Mouse (Mus musculus) kidney, embryonic 14.5 days (tissue): ENCODE measurements around the gene 0610030E20Rik. TPM values are rescaled to one million over a fixed set of nuclear protein-coding genes. Genes with fewer than 3 reads are reported as not detected.

Experiments
- ATAC-seq: fragments of 200-750 bp; cut with Nextera tagmentation; 2 replicates; pipeline ENCODE4 v1.8.0; 2017; ENCODE audit warnings: moderate number of reproducible peaks, mild to moderate bottlenecking, moderate TSS enrichment, moderate library complexity; ENCODE audit not compliant: low FRiP score, low TSS enrichment
- H3K27ac ChIP-seq: fragments of 300-500 bp; sonication (generic); 2 replicates; pipeline ENCODE4 v1.5.1; 2014; ENCODE audit warnings: low read depth, mild to moderate bottlenecking, low read length, moderate library complexity, mixed read lengths
- H3K27me3 ChIP-seq: fragments of 300-500 bp; sonication (generic); 2 replicates; pipeline ENCODE4 v1.6.1; 2014; ENCODE audit warnings: mild to moderate bottlenecking, low read length; ENCODE audit not compliant: control insufficient read depth, insufficient read depth
- H3K36me3 ChIP-seq: fragments of 300-500 bp; sonication (generic); 2 replicates; pipeline ENCODE4 v1.6.1; 2014; ENCODE audit warnings: low read length, mixed read lengths; ENCODE audit not compliant: control insufficient read depth, insufficient read depth
- H3K4me1 ChIP-seq: fragments of 300-500 bp; sonication (generic); 2 replicates; pipeline ENCODE4 v1.6.1; 2014; ENCODE audit warnings: low read length, mixed read lengths; ENCODE audit not compliant: control insufficient read depth, insufficient read depth
- H3K4me2 ChIP-seq: fragments of 300-500 bp; sonication (generic); replicated peaks from 2 replicates; pipeline ENCODE4 v1.6.1; 2014; ENCODE audit warnings: low read depth, mild to moderate bottlenecking, low read length
- H3K4me3 ChIP-seq: fragments of 300-500 bp; sonication (generic); 2 replicates; pipeline ENCODE4 v1.5.1; 2014; ENCODE audit warnings: mild to moderate bottlenecking, low read length
- H3K9ac ChIP-seq: fragments of 300-500 bp; sonication (generic); 2 replicates; pipeline ENCODE4 v1.6.1; 2014; ENCODE audit warnings: low read depth, mild to moderate bottlenecking, low read length, moderate library complexity
- H3K9me3 ChIP-seq: fragments of 300-500 bp; sonication (generic); 2 replicates; pipeline ENCODE4 v1.6.1; 2016; ENCODE audit warnings: low read length; ENCODE audit not compliant: control insufficient read depth
- WGBS: fragments of 180-500 bp; shearing (Covaris S2); extraction: QIAGEN DNeasy Blood & Tissue Kit; methylation state at CpG from one replicate; pipeline ENCODE4 v1.1.7; 2014; 5-methylcytosine and 5-hydroxymethylcytosine counted together
- polyA plus RNA-seq: library from polyadenylated mRNA; unstranded; fragments of >200 nt; fragmentation: Nextera tagmentation; extraction: Ambion mirVana; gene quantifications from 2 replicates; pipeline ENCODE4 v1.2.1, GENCODE M21; 2014

Gene 0610030E20Rik
- polyA plus RNA-seq, 1 experiment from 2014 or later: 29.8 TPM

DNA sequence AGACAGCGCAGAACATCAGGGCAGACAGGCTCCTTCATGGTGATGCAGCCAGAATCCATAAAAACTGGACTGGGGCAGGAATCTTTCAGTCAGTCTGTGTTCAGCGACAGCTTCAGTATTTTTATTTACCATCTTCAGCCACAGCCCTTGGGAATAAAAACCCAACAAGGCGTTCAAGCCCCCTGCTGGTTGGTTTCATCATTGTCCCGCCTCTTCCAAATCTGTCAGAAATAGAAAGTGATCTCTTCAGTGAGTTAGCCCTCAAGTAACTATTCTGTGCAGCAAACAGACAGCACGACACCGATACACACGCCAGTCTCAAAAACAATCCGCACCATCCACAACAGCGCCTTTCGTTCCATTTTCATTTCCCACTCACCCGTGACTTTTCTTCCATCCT lies 28.1 kb upstream of the 0610030E20Rik start:
- Histone ChIP-seq H3K4me1 (no peaks in the 10 kb centered on the region), H3K36me3 (peaks cover 74% of the 10 kb centered on the region), H3K27ac (no peak overlapping the region), H3K27me3 (no peaks in the 10 kb centered on the region), H3K9me3 (no peaks in the 10 kb centered on the region), H3K4me2 (no peak overlapping the region), H3K9ac (no peak overlapping the region), H3K4me3 (no peak overlapping the region)
- no peak for ATAC-seq
- WGBS: 81% methylated on average over 11 of the region's 11 CpGs

DNA sequence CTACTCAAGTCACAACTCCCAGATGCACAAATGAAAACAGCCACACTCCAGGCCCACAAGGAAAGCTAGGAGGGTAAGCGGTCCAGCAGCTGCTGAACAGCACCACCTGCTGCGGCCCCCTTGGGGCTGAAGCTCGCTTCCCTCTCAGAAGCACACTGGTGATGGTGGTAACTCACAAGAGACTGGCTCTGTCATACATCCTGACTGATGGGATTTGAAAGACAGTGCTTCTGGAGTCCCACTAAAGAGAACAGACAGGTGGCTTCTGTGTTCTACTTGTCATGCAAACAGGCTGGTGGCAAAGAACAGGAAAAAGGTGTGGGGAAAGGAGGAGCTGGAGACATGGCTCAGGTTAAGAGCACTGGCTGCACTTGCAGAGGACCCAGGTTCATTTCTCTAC lies 24.2 kb upstream of the 0610030E20Rik start:
- WGBS: 91% methylated on average over 3 of the region's 3 CpGs
- no peaks in the 10 kb centered on the region for H3K27me3 ChIP-seq
- H3K4me1 ChIP-seq: no peaks in the 10 kb centered on the region
- H3K4me3 ChIP-seq: no peak overlapping the region
- ATAC-seq: no peak
- H3K36me3 ChIP-seq: peaks cover 91% of the 10 kb centered on the region
- no peak overlapping the region for H3K9ac ChIP-seq
- no peaks in the 10 kb centered on the region for H3K9me3 ChIP-seq
- no peak overlapping the region for H3K27ac ChIP-seq
- H3K4me2 ChIP-seq: no peak overlapping the region

- Histone ChIP-seq H3K27me3 (no peaks in the 10 kb centered on the region), H3K27ac (no peak overlapping the region), H3K4me2 (no peak overlapping the region), H3K9me3 (no peaks in the 10 kb centered on the region), H3K9ac (no peak overlapping the region), H3K4me3 (no peak overlapping the region), H3K4me1 (no peaks in the 10 kb centered on the region), H3K36me3 (peaks cover 91% of the 10 kb centered on the region)
- 94% methylated on average over 6 of the region's 6 CpGs for WGBS
- ATAC-seq: no peak
These were observed 23.2 kb upstream of the 0610030E20Rik start for GRCm38 (mm10) chr6:72323786-72324508.

DNA sequence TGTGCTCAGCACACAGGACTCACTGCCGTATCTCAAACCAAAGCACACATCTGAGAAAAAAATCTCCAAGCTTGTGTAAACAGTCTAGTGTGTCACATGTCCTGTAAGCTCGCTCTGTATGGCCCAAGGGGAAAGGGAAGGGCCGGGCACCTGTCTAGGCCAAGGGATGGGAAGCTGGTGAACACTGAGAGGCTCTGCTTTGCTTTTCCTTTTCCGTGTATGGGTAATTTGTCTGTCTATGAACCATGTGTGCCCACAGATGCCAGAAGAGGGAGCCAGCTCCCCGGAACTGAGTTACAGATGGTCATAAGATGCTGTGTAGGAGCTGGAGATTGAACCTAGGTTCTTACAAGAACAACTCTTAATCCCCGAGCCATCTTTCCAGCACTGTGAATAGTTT lies 20.8 kb upstream of the 0610030E20Rik start:
- no peak overlapping the region for H3K4me2 ChIP-seq
- no peaks in the 10 kb centered on the region for H3K4me1 ChIP-seq
- no peak overlapping the region for H3K9ac ChIP-seq
- H3K27ac ChIP-seq: no peak overlapping the region
- H3K36me3 ChIP-seq: peaks cover 82% of the 10 kb centered on the region
- H3K27me3 ChIP-seq: no peaks in the 10 kb centered on the region
- no peaks in the 10 kb centered on the region for H3K9me3 ChIP-seq
- no peak overlapping the region for H3K4me3 ChIP-seq
- WGBS: 77% methylated on average over 6 of the region's 6 CpGs
- no peak for ATAC-seq

DNA sequence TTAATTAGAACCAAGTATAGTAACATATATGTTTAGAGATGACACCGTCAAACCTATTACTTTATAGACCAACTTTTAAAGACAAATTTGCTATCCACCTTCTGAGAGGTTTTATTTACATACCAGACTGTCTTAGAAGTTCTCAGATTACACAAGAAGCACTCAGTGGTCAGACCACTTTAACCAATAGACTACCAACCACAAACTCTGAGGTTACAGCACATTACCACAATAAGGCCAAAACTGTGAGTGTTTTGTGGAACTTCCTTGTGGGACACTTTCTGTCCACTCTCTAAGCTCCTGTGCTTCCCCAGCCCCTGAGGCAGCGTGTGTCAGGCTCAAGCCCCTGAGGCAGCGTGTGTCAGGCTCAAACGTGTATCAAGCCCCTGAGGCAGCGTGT lies 18.1 kb upstream of the 0610030E20Rik start:
- no peak overlapping the region for H3K4me3 ChIP-seq
- H3K9me3 ChIP-seq: no peaks in the 10 kb centered on the region
- H3K27ac ChIP-seq: no peak overlapping the region
- H3K27me3 ChIP-seq: no peaks in the 10 kb centered on the region
- no peak overlapping the region for H3K9ac ChIP-seq
- H3K4me1 ChIP-seq: no peaks in the 10 kb centered on the region
- H3K4me2 ChIP-seq: no peak overlapping the region
- ATAC-seq: no peak
- peaks cover 82% of the 10 kb centered on the region for H3K36me3 ChIP-seq
- 93% methylated on average over 5 of the region's 5 CpGs for WGBS

DNA sequence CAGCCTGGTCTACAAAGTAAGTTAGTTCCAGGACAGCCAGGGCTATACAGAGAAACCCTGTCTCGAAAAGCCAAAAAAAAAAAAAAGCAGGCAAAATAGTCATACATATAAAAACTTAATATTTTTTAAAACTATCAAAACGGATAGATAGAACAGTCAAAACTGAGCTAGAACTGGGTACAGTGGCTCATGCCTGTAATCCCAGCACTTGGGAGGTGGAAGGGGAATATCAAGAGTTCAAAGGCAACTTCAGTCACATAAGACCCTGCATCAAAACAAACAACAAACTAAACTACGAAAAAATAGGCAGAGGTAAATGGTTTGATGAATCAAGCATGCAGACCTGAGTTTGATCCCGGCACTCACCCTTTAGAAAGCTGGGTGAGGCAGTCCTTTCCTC lies 17.0 kb upstream of the 0610030E20Rik start:
- no peaks in the 10 kb centered on the region for H3K27me3 ChIP-seq
- no peak overlapping the region for H3K4me3 ChIP-seq
- H3K27ac ChIP-seq: no peak overlapping the region
- peaks cover 74% of the 10 kb centered on the region for H3K36me3 ChIP-seq
- H3K4me1 ChIP-seq: no peaks in the 10 kb centered on the region
- 94% methylated on average over 4 of the region's 4 CpGs for WGBS
- no peak overlapping the region for H3K9ac ChIP-seq
- no peak for ATAC-seq
- H3K4me2 ChIP-seq: no peak overlapping the region
- no peaks in the 10 kb centered on the region for H3K9me3 ChIP-seq

- Histone ChIP-seq H3K27ac (no peak overlapping the region), H3K27me3 (no peaks in the 10 kb centered on the region), H3K36me3 (peaks cover 78% of the 10 kb centered on the region), H3K4me3 (no peak overlapping the region), H3K9me3 (no peaks in the 10 kb centered on the region), H3K9ac (no peak overlapping the region), H3K4me1 (no peaks in the 10 kb centered on the region), H3K4me2 (no peak overlapping the region)
- no peak for ATAC-seq
- 70% methylated on average over 5 of the region's 5 CpGs for WGBS
These were observed 14.0 kb upstream of the 0610030E20Rik start for GRCm38 (mm10) chr6:72333111-72333510.

GRCm38 (mm10) chr6:72340481-72340880 lies 6.6 kb upstream of the 0610030E20Rik start:
- ATAC-seq: no peak
- 57% methylated on average over 2 of the region's 2 CpGs for WGBS
- Histone ChIP-seq H3K4me1 (peaks cover 14% of the 10 kb centered on the region), H3K27ac (no peak overlapping the region), H3K9me3 (no peaks in the 10 kb centered on the region), H3K27me3 (no peaks in the 10 kb centered on the region), H3K36me3 (peaks cover 48% of the 10 kb centered on the region), H3K4me3 (no peak overlapping the region), H3K9ac (no peak overlapping the region), H3K4me2 (no peak overlapping the region)

DNA sequence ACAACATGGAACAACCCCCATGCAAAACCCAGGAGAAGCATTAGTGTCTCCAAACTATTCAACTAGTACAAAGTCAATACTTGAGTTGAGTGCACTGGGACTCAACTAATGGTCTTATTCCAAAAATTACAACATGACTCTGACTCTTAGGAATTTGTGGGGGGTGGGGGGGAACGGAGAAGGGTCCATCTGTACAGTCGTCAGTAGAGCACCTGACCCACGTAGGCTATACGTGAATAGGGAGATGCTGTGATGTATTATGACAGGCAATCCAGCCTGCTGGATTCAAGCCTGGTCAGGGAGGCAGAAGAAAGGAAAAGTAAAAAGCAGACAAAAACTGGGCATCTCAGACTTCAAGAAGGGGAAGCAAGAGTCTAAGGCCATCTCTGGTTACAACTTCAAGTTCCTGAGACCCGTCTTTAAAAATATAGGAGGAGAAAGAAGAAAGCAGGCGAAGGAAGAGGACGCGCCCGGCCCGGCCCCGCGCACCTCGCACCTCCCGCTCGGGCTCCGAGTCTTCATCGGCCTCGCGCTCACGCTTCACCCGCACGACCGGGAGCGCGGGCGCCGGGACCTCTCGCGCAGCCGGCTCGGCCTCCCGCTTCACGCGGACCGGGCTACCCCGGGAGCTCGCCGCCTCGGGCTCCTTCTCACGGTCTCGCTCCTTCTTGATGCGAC lies 2.6 kb upstream of the 0610030E20Rik start:
- peaks cover 19% of the 10 kb centered on the region for H3K36me3 ChIP-seq
- peaks cover 25% of the 10 kb centered on the region for H3K4me1 ChIP-seq
- H3K4me3 ChIP-seq: peak overlapping the region; percentile 86
- no peak overlapping the region for H3K27ac ChIP-seq
- no peaks in the 10 kb centered on the region for H3K27me3 ChIP-seq
- no peaks in the 10 kb centered on the region for H3K9me3 ChIP-seq
- 0 out of 2 replicates have a peak, but pooled peaks have one; percentile 20 for ATAC-seq
- peak overlapping the region; percentile 88 for H3K4me2 ChIP-seq
- WGBS: under 1% methylated on average over 42 of the region's 42 CpGs
- peak overlapping the region; percentile 84 for H3K9ac ChIP-seq
